Mouse (Mus musculus) kidney, postnatal 0 days (tissue): ENCODE data around the gene Tmeff1. TPM values are rescaled to one million over a fixed set of nuclear protein-coding genes. Genes with fewer than 3 reads are reported as not detected.

Source experiments
- ATAC-seq: fragments of 200-750 bp; cut with Nextera tagmentation; replicated peaks from 2 replicates; pipeline ENCODE4 v1.8.0; 2017; ENCODE audit warnings: low read depth, moderate number of reproducible peaks, moderate TSS enrichment, moderate library complexity; ENCODE audit not compliant: low FRiP score
- DNase-seq: peaks from one replicate; pipeline ENCODE4 v3.0.0-alpha.2; 2016; ENCODE audit warnings: low spot score
- H3K27ac ChIP-seq: fragments of 300-500 bp; sonication (generic); 2 replicates; pipeline ENCODE4 v1.5.1; 2014; ENCODE audit warnings: mild to moderate bottlenecking
- H3K27me3 ChIP-seq: fragments of 300-500 bp; sonication (generic); 2 replicates; pipeline ENCODE4 v1.6.1; 2014; ENCODE audit warnings: low read length, mixed read lengths; ENCODE audit not compliant: insufficient read depth
- H3K36me3 ChIP-seq: fragments of 300-500 bp; sonication (generic); 2 replicates; pipeline ENCODE4 v1.6.1; 2014; ENCODE audit warnings: low read length, mixed read lengths; ENCODE audit not compliant: insufficient read depth
- H3K4me1 ChIP-seq: fragments of 300-500 bp; sonication (generic); replicated peaks from 2 replicates; pipeline ENCODE4 v1.6.1; 2014; ENCODE audit warnings: antibody characterized with exemption, low read length, mixed read lengths; ENCODE audit not compliant: insufficient read depth
- H3K4me2 ChIP-seq: fragments of 300-500 bp; sonication (generic); 2 replicates; pipeline ENCODE4 v1.6.1; 2014; ENCODE audit warnings: mild to moderate bottlenecking, low read length, moderate library complexity, mixed read lengths
- H3K4me3 ChIP-seq: fragments of 300-500 bp; sonication (generic); replicated peaks from 2 replicates; pipeline ENCODE4 v1.5.1; 2014; ENCODE audit warnings: low read depth, low read length
- H3K9ac ChIP-seq: fragments of 300-500 bp; sonication (generic); 2 replicates; pipeline ENCODE4 v1.6.1; 2014; ENCODE audit warnings: low read depth, low read length
- H3K9me3 ChIP-seq: fragments of 300-500 bp; sonication (generic); replicated peaks from 2 replicates; pipeline ENCODE4 v1.6.1; 2016; ENCODE audit warnings: low read length, inconsistent platforms, mixed read lengths
- CTCF ChIP-seq: IDR thresholded peaks from 2 replicates; pipeline ENCODE4 v1.5.1; 2016; ENCODE audit warnings: antibody characterized with exemption, low read depth, mild to moderate bottlenecking, moderate library complexity
- WGBS: fragments of 180-500 bp; shearing (Covaris S2); extraction: QIAGEN DNeasy Blood & Tissue Kit; methylation state at CpG from one replicate; pipeline ENCODE4 v1.1.7; 2014; 5-methylcytosine and 5-hydroxymethylcytosine counted together
- polyA plus RNA-seq: library from polyadenylated mRNA; unstranded; fragments of >200 nt; fragmentation: Nextera tagmentation; extraction: Ambion mirVana; gene quantifications from 2 replicates; pipeline ENCODE4 v1.2.1, GENCODE M21; 2015

The Tmeff1 gene
- polyA plus RNA-seq, 1 experiment from 2014 or later = 37.7 TPM

DNA sequence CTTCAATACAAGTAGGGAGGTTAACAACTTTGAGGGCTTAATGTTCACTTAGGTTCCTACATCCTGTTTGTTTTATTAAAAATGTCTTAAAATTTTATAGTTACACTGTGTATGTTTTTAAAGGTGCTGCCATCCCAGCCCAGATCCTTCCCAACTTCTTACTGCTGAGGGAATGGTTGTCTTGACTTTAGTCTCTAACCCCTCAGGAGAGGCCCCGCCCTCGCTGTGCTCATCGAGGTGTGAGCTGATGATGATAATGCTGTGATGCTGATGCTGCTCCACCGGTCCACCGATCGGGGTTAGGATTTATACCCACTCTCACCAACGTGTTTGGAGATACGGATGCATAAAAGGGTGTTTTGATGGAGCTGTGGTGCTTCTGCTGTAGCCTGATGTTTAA is 23.1 kb upstream of the Tmeff1 start:
- no peak for TF ChIP-seq CTCF
- H3K4me1 ChIP-seq = no peaks in the 10 kb centered on the region
- no peak overlapping the region for H3K27ac ChIP-seq
- H3K36me3 ChIP-seq = peaks cover 17% of the 10 kb centered on the region; the same call in 1 of the 2 replicates
- no peak for DNase-seq
- no peak overlapping the region for H3K9ac ChIP-seq
- no peak for ATAC-seq
- no peaks in the 10 kb centered on the region for H3K9me3 ChIP-seq
- no peaks in the 10 kb centered on the region for H3K27me3 ChIP-seq
- H3K4me2 ChIP-seq = no peak overlapping the region
- WGBS = 70% methylated on average over 8 of the region's 8 CpGs
- no peak overlapping the region for H3K4me3 ChIP-seq

- Histone ChIP-seq H3K9me3 (no peaks in the 10 kb centered on the region), H3K4me1 (no peaks in the 10 kb centered on the region), H3K27ac (no peak overlapping the region), H3K27me3 (no peaks in the 10 kb centered on the region), H3K4me3 (no peak overlapping the region), H3K4me2 (no peak overlapping the region), H3K36me3 (peaks cover 17% of the 10 kb centered on the region; the same call in 1 of the 2 replicates), H3K9ac (no peak overlapping the region)
- ATAC-seq = no peak
- DNase-seq = no peak
- TF ChIP-seq CTCF = no peak
Measured at GRCm38 (mm10) chr4:48564962-48565361, 20.0 kb upstream of the Tmeff1 start.

- Histone ChIP-seq H3K9ac (no peak overlapping the region), H3K27ac (no peak overlapping the region), H3K4me3 (no peak overlapping the region), H3K36me3 (no peaks in the 10 kb centered on the region), H3K9me3 (no peaks in the 10 kb centered on the region), H3K4me1 (no peaks in the 10 kb centered on the region), H3K4me2 (no peak overlapping the region), H3K27me3 (no peaks in the 10 kb centered on the region)
- no peak for DNase-seq
- WGBS = 83% methylated on average over 7 of the region's 7 CpGs
- TF ChIP-seq CTCF = no peak
- ATAC-seq = no peak
Measured at GRCm38 (mm10) chr4:48576361-48576760, 8.6 kb upstream of the Tmeff1 start.

DNA sequence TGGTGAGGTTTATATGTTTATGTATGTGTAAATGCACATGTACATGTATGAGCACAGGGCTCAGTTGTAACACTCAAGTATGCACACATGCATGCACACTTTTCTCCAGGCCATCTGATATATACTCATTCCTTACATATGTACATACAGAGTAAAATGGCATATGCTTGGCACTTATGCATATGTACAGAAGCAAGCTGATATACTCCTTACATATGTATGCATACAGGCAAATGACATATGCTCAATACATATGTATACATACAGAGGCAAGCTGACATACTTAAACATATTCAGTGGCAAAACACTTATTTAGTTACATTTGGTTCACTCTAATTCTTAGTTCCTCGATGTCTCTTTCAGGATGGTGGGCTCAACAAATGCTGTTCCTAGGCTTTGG is 7.1 kb upstream of the Tmeff1 start:
- no peak for TF ChIP-seq CTCF
- Histone ChIP-seq H3K4me3 (no peak overlapping the region), H3K4me2 (no peak overlapping the region), H3K27ac (no peak overlapping the region), H3K4me1 (no peaks in the 10 kb centered on the region), H3K36me3 (no peaks in the 10 kb centered on the region), H3K9me3 (no peaks in the 10 kb centered on the region), H3K27me3 (no peaks in the 10 kb centered on the region), H3K9ac (no peak overlapping the region)
- ATAC-seq = no peak
- WGBS = 92% methylated on average over 1 of the region's 1 CpGs
- no peak for DNase-seq

- ATAC-seq = no peak
- WGBS = 42% methylated on average over 4 of the region's 4 CpGs
- no peak overlapping the region for H3K27ac ChIP-seq
- no peak overlapping the region for H3K9ac ChIP-seq
- TF ChIP-seq CTCF = no peak
- no peak overlapping the region for H3K4me2 ChIP-seq
- H3K36me3 ChIP-seq = no peaks in the 10 kb centered on the region
- DNase-seq = no peak
- H3K4me1 ChIP-seq = no peaks in the 10 kb centered on the region
- no peaks in the 10 kb centered on the region for H3K9me3 ChIP-seq
- H3K4me3 ChIP-seq = no peak overlapping the region
- H3K27me3 ChIP-seq = no peaks in the 10 kb centered on the region
Measured at GRCm38 (mm10) chr4:48578399-48578798, 6.6 kb upstream of the Tmeff1 start.

- no peaks in the 10 kb centered on the region for H3K36me3 ChIP-seq
- no peaks in the 10 kb centered on the region for H3K27me3 ChIP-seq
- ATAC-seq (no peak), DNase-seq (no peak)
- H3K9me3 ChIP-seq = no peaks in the 10 kb centered on the region
- WGBS = 71% methylated on average over 6 of the region's 6 CpGs
- no peak overlapping the region for H3K9ac ChIP-seq
- H3K4me3 ChIP-seq = no peak overlapping the region
- TF ChIP-seq CTCF = no peak
- no peak overlapping the region for H3K27ac ChIP-seq
- no peak overlapping the region for H3K4me2 ChIP-seq
- H3K4me1 ChIP-seq = no peaks in the 10 kb centered on the region
Measured at GRCm38 (mm10) chr4:48579475-48580110, 5.4 kb upstream of the Tmeff1 start.

- WGBS = 42% methylated on average over 2 of the region's 2 CpGs
- H3K27ac ChIP-seq = no peak overlapping the region
- no peaks in the 10 kb centered on the region for H3K4me1 ChIP-seq
- no peaks in the 10 kb centered on the region for H3K27me3 ChIP-seq
- no peak overlapping the region for H3K9ac ChIP-seq
- no peaks in the 10 kb centered on the region for H3K36me3 ChIP-seq
- no peak for TF ChIP-seq CTCF
- no peaks in the 10 kb centered on the region for H3K9me3 ChIP-seq
- H3K4me2 ChIP-seq = no peak overlapping the region
- ATAC-seq (no peak), DNase-seq (no peak)
- H3K4me3 ChIP-seq = no peak overlapping the region
Measured at GRCm38 (mm10) chr4:48581201-48581600, 3.8 kb upstream of the Tmeff1 start.
